Mouse (Mus musculus) MEL (cell line): ENCODE data around the gene Gm26920.

ENCODE experiments used
- CTCF ChIP-seq, 3 experiments: IDR thresholded peaks in 2 of 3; conservative IDR thresholded peaks in 1 of 3; 2 replicates each; pipeline ENCODE4 v1.5.1; 2011 to 2012; ENCODE audit warnings: low read length in 3 of 3, low read depth in 2 of 3, mild to moderate bottlenecking in 2 of 3, improper control_type of control experiment in 1 of 3, inconsistent platforms in 1 of 3, mixed read lengths in 1 of 3, moderate library complexity in 1 of 3; ENCODE audit not compliant: control insufficient read depth in 1 of 3, insufficient read depth in 1 of 3, poor library complexity in 1 of 3, severe bottlenecking in 1 of 3
- E2F4 ChIP-seq: IDR thresholded peaks from 2 replicates; pipeline ENCODE4 v1.6.1; 2011; ENCODE audit warnings: low read depth, low read length, improper control_type of control experiment, borderline replicate concordance
- EP300 ChIP-seq, 2 experiments: IDR thresholded peaks; 2 replicates each; pipeline ENCODE4 v1.6.1; 2011; ENCODE audit warnings: improper control_type of control experiment in 2 of 2, low read length in 2 of 2, low read depth in 1 of 2, mild to moderate bottlenecking in 1 of 2
- MAZ ChIP-seq: IDR thresholded peaks from 2 replicates; pipeline ENCODE4 v1.6.1; 2012; ENCODE audit warnings: low read depth, mild to moderate bottlenecking, inconsistent platforms, low read length, improper control_type of control experiment
- POLR2A ChIP-seq, 2 experiments: IDR thresholded peaks; 2 replicates each; pipeline ENCODE4 v1.6.1; 2011 to 2012; ENCODE audit warnings: low read length in 2 of 2, mild to moderate bottlenecking in 2 of 2, control low read depth in 1 of 2, improper control_type of control experiment in 1 of 2, low read depth in 1 of 2, moderate library complexity in 1 of 2; ENCODE audit not compliant: control insufficient read depth in 1 of 2, insufficient read depth in 1 of 2, poor library complexity in 1 of 2

DNA sequence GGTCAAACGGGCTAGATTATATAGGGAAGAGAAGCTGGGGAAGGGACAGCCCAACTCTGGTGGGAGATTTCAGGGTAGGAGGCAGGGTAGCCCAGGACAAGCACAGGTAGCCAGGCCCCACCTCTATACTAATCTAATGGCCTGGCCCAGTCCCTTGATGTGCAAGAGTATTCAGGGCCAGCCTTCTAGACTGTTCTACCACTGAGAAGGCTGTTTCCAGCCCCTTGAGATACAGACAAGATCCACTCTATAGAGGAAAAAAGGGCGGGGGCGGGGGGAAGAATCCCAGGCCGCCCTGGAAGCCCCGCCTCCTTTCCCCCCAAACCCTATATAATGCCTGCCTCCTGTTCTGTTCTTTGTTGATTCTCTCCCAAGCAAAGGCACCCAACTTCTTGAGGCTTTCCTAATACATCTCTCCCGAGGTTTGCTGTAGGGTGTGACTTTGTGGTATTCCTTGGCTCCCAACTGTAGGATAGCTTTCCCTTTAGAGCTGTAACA lies 3.8 kb upstream of the Gm26920 start:
- TF ChIP-seq CTCF (IDR thresholded peaks at IDR 0.05 in 2 of 3, conservative IDR thresholded peaks at IDR 0.05 in 1 of 3; ENCODE audit: control insufficient read depth in 1 of 3, insufficient read depth in 1 of 3, low read depth in 2 of 3, low read length in 3 of 3, poor library complexity in 1 of 3, severe bottlenecking in 1 of 3) (no peak), E2F4 (no peak), MAZ (no peak), EP300 (IDR thresholded peaks at IDR 0.05; ENCODE audit: low read depth in 1 of 2, low read length in 2 of 2) (no peak), POLR2A (IDR thresholded peaks at IDR 0.05; ENCODE audit: control insufficient read depth in 1 of 2, insufficient read depth in 1 of 2, low read depth in 1 of 2, low read length in 2 of 2, poor library complexity in 1 of 2) (no peak)
